Mouse (Mus musculus) thymus, postnatal 14 days (tissue): ENCODE measurements at regions not wholly inside any gene's neighbourhood (a gene's known extent, or its start where the extent isn't known, plus 50 kb on each side); places are given as distances from the start of the nearest gene placed in this dataset.

Experiments used
- DNase-seq: peaks from one replicate; pipeline ENCODE4 v3.0.0; 2021

GRCm38 (mm10) chr14:24886896-24887421 lies 400.0 kb downstream of the Rps24 start:
- DNase-seq = no peak

- no peak for DNase-seq
Observed at GRCm38 (mm10) chr14:24890856-24891255, 403.9 kb downstream of the Rps24 start.

DNA sequence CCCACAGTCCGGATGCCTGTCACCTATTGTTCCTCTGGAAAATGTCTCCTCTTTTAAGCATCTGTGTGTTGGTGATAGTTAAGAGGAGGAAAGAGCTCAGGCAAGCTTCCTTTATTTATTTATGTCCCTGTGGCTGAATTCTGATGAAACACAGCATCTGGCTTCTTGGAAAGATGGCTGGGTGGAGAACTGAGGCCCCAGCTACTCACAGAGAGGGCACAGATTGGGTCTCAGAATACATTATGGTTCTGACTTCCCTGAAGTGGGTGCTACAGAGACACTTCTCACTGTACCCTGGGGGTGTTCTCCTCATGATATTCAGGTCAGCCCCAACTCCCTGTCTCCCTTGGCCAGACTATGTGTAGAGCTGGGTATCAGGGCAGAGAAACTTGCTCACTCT lies 408.3 kb downstream of the Rps24 start:
- DNase-seq = no peak

DNA sequence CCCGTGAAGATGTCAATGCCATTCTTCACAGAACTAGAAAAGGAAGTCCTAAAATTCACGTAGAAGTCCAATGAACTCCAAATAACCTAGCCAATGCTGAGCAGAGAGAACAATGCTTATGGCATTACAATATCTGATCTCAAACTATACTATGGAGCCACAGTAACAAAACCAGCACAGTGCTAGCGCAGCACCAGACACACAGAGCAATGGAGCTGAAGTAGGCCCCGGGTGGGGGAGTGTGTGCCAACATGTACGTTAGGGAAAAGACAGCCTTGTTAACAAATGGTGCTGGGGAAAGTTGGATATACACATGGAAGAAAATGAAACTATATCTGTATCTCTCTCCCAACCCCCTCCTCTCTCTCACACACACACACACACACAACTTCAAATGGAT lies 409.8 kb downstream of the Rps24 start:
- no peak for DNase-seq

DNA sequence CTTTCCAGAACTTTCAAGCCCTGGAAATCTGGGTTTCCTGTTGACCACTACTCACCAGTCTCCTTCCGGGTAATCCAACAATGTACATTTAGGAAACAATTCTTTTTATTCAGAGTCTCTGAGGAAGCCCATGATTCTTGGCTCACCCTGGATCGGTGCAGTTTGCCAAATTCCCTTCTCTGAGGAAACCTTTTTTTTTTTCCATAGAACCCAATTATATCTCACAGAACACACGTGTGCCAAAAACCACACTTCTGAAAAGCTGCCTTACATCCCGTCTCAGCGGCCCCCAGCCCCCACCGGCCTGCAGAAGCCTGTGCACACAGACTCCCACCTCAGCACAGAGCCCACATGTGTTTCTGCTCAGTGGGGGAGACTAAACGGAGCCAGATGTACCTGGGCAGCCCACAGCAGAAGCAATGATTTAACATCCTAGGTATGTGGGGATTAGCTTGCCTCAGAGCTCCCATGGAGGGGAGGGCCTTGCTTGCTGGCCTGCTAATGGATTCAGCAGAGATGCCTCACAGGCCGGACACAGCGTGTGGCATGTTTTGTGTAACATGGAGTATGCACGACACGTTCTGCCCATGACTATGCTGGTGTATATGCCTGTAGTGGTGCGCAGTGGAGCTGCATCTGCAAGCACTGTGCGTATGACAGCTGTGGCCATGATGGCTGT lies 413.7 kb downstream of the Rps24 start:
- no peak for DNase-seq

DNA sequence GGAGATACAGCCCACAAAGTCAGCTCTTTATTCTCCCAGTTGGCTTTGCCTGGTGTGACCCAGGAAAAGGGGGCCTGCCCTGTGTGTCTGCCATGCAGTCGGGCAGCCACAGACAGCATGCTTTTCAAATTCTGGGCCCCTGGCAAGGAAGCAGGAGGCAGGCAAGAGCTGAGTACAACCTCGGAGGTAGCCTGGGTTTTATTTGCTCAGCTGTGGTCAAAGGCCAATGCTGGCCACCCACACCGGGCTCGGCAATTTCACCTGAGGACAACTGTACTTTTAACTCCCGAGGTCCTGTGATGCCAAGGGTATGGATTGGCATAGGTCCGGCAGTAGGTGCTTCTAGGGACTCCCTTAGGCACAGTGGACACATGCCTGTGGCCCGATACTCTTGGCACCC lies 414.8 kb downstream of the Rps24 start:
- DNase-seq = no peak

- no peak for DNase-seq
Observed at GRCm38 (mm10) chr14:24902870-24903269, 415.9 kb downstream of the Rps24 start.

DNA sequence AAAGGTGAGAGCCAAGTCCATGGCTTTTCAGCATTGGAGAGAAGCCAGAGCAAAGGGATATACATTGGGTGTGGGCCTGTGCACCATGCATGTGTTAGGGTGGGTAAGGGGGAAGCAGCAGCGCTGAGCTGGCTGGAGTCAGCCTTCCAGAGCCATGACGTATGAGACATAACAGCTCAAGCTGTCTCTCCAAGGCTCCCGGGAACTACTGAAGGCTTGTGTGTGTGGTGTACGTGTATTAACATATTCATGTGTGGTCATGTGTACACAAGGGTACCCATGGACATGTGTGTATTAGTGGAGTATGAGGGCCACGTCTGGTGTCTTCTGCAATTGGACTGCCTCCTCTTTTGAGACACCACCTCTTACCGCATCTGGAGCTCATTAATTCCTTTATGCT lies 417.8 kb downstream of the Rps24 start:
- DNase-seq = no peak

GRCm38 (mm10) chr14:24906916-24907315 lies 420.0 kb downstream of the Rps24 start:
- DNase-seq = no peak

- DNase-seq = no peak
Observed at GRCm38 (mm10) chr14:24908377-24908776, 421.5 kb downstream of the Rps24 start.

DNA sequence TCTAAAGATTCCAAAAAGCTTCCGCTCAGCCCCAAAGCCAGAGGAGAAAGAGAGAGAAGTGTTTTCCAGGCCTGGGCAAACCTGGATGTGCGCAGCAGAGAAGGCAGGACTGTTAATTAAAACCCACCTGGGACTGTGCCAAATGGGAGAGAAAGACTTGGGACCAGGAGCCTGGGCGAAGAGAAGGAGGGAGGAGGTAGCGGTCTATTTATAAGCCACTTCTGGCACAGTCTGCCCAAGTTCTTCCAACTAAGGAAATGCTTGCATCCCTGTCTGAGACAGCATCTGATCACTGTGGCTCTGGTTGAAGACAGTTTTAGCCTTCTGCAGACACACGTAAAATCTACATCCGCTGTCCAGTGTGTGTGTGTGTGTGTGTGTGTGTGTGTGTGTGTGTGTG lies 424.7 kb downstream of the Rps24 start:
- no peak for DNase-seq

GRCm38 (mm10) chr14:24919056-24919455 lies 432.1 kb downstream of the Rps24 start:
- DNase-seq = no peak

- DNase-seq = no peak
Observed at GRCm38 (mm10) chr14:24922006-24922405, 435.1 kb downstream of the Rps24 start.

DNA sequence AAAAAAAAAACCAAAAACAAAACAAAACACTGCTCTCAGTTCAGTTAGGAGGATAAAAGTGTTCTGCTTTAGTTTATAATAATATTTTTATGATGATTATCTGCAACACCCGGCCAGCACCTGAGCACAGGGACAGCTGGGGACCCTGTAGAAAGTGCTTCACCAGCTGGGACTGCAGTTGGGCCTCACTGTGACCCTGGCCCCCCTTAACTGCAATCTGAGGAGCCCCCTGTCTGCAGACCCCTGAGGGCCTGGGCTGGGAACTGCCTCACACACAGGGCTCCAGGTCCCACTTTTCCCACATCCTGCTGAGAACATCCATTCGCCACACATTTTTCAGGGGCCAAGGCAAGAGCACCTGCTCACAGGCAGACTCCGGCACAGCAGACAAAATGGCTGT lies 437.6 kb downstream of the Rps24 start:
- DNase-seq = no peak

- DNase-seq = no peak
Observed at GRCm38 (mm10) chr14:24926086-24927048, 439.4 kb downstream of the Rps24 start.

DNA sequence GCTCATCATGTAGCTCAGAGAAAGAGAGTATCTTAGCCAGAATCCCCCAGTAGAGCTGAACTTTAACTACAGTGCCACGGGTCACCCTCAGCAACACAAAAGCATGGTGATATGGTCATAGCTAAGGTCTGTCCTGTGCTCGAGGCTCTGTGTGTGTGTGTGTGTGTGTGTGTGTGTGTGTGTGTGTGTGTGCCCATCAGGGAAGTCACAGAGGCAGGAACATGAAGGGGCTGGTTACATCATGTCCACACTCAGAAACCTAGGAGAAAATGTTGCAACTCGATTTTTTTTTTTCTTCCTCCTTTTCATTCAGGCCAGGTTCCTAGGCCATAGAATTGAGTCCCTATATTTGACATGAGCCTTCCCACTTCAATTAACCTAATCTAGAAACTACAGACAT lies 441.8 kb downstream of the Rps24 start:
- DNase-seq = no peak

DNA sequence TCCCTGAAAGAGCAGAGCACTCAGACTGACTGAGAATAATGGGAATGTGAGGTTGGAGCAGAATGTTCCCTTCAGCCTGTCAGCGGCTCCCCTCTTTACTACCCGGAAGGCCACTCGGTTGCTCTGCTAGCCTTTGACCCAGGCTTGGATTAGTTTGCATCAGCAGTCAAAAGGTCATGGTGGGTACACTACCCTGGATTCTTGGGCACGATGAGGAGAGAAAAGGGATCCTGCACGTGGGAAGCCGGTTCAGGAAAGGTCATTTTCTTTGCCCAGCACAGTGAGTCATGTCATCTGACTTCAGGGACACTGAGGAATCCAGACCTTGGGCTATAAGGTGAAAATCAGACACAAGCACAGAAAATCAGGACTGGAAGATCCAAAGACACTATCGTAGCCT lies 443.3 kb downstream of the Rps24 start:
- DNase-seq = no peak

GRCm38 (mm10) chr14:24937876-24938275 lies 451.0 kb downstream of the Rps24 start:
- no peak for DNase-seq

- DNase-seq = no peak
Observed at GRCm38 (mm10) chr14:24939068-24939467, 452.1 kb downstream of the Rps24 start.

GRCm38 (mm10) chr14:24939476-24940200 lies 452.7 kb downstream of the Rps24 start:
- no peak for DNase-seq

DNA sequence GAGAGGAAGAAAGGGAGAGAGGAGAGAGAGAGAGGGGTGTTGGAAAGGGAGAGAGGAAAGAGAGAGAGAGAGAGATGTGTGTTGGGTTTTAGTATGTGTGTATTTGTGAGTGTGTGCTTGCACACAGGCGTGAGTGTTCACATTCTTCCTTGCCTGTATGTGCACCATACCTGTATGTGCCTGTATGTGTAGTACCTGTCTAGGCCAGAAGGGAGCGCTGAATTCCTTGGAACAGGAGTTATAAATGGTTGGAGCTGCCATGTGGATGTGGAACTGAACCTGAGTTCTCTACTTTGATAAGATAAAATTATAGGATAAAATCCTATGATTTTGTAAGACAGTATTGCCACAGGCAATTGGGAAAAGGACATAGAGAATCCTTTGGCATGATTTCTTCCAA lies 458.8 kb downstream of the Rps24 start:
- DNase-seq = peak; percentile 26

DNA sequence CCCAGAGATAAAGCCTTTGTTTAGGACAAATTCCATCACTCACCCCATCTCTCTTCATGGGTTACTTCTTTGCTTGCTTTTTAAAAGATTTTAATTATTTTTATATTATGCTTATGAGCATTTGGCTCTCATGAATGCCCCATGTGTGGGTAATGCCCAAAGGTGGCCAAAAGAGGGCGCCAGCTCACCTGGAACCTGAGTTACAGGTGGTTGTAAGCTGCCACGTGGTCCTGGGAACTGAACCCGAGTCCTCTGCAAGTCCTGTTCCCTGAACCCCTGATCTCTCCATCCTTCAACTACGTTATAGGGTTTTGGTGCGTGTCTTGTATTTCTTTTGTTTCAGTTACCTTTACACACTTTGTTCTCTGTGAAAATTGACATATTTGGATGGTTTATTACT lies 460.2 kb downstream of the Rps24 start:
- DNase-seq = no peak

GRCm38 (mm10) chr14:24955891-24956410 lies 469.0 kb downstream of the Rps24 start:
- no peak for DNase-seq
